Mouse (Mus musculus): ENCODE results near the gene Ap4b1. TPM values are rescaled to one million over a fixed set of nuclear protein-coding genes. Genes with fewer than 3 reads are reported as not detected.

The Ap4b1 gene
- polyA plus RNA-seq, 1 experiment from 2014 or later: 25.1 TPM

DNA sequence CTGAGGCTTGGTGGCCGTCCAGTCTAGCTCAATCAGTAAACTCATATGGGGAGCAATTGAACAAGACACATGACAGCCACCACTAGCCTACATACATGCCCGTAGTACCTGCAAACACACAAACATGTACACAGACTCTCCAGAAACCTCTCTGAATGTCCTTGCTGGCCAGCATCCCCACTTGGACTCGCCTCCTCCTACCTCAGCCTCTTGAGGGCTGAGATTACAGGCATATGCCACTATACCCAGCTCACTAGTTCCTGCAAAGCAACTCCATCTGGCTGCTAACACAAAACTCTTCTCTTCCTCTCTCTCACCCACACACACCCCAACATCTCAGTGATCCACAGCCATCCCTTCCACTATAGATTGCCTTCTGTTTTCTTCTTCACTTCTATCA, 29.0 kb upstream of the Ap4b1 start:
- 89% methylated on average over 3 of the region's 3 CpGs for WGBS
- Histone ChIP-seq H3K27ac (ENCODE audit: low read depth, low read length) (no peak overlapping the region), H3K4me3 (ENCODE audit: low read depth, low read length) (no peak overlapping the region), H3K4me2 (ENCODE audit: low read depth, low read length) (no peak overlapping the region), H3K9ac (replicated peaks; ENCODE audit: low read depth, low read length) (no peak overlapping the region), H3K27me3 (ENCODE audit: control insufficient read depth, insufficient read depth, low read length) (no peaks in the 10 kb centered on the region), H3K4me1 (ENCODE audit: control insufficient read depth, insufficient read depth, low read length) (no peaks in the 10 kb centered on the region), H3K36me3 (ENCODE audit: control insufficient read depth, insufficient read depth, low read length) (peaks cover 13% of the 10 kb centered on the region; the same call in 1 of the 2 replicates), H3K9me3 (ENCODE audit: control insufficient read depth, low read length) (no peaks in the 10 kb centered on the region)
- ATAC-seq (ENCODE audit: low read depth): no peak

DNA sequence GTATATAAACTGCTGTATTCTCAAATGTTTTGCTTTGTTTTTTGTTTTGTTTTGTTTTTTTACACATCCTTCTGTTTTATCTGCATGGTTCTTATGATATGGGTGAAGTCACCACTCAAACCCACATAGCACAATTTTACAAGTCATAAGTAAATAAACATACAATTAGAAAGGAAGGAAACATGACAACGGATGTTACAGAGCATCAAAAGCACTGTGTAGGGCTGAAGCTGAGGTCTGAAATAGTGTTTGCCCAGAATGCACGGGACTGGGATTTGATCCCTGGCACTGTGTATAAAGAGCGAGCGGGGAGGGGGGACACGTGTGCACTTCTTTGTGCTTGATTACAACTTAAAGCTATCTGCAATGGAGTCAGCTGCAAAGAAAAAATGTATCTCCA, 28.5 kb upstream of the Ap4b1 start:
- no peak for ATAC-seq (ENCODE audit: low read depth)
- 87% methylated on average over 5 of the region's 5 CpGs for WGBS

DNA sequence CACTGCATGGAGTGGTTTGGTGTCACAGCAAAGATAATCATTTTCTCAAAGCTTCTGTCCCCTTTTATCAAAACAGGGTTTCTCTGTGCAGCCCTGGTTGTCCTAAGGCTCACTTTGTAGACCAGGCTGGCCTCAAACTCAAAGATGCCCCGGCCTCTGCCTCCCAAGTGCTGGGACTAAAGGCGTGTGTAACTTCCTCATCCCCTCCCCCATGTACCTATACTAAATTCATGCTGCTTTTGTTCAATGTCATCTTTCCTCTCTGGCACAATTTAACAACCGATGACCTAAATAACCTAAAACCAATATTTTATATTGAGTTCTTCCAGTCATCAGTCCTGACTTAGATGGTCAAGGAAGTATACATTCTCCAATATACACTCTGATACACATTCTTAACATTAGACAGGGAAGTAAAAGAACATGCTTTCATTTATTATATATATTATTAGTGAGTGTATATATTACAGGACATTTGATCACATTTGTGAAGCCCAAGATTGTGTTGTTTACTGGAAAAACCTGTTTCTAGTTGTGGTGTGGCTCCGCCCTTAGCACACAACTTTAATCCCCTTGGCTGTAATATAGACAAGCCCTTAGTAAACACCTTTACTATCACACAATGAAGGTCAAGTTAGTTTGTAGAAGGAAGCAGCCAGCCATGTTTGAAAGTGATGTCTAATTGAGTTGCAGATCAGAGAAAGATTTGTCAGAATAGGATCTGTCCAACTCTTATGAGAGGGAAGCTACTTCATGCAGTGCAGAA, 26.3 kb upstream of the Ap4b1 start:
- WGBS: 90% methylated on average over 4 of the region's 4 CpGs
- H3K9me3 ChIP-seq (ENCODE audit: control insufficient read depth, low read length): no peaks in the 10 kb centered on the region
- ATAC-seq (ENCODE audit: low read depth): no peak
- no peak overlapping the region for H3K4me3 ChIP-seq (ENCODE audit: low read depth, low read length)
- no peaks in the 10 kb centered on the region for H3K27me3 ChIP-seq (ENCODE audit: control insufficient read depth, insufficient read depth, low read length)
- H3K4me2 ChIP-seq (ENCODE audit: low read depth, low read length): no peak overlapping the region
- H3K27ac ChIP-seq (ENCODE audit: low read depth, low read length): no peak overlapping the region
- H3K4me1 ChIP-seq (ENCODE audit: control insufficient read depth, insufficient read depth, low read length): no peaks in the 10 kb centered on the region
- H3K36me3 ChIP-seq (ENCODE audit: control insufficient read depth, insufficient read depth, low read length): 0 out of 2 replicates have a peak, but pooled peaks cover under 1% of the 10 kb centered on the region
- no peak overlapping the region for H3K9ac ChIP-seq (replicated peaks; ENCODE audit: low read depth, low read length)

More for the DNA sequence above, 28.5 kb upstream of the Ap4b1 start:
- Histone ChIP-seq H3K27me3 (ENCODE audit: control insufficient read depth, insufficient read depth, low read length) (no peaks in the 10 kb centered on the region), H3K4me2 (ENCODE audit: low read depth, low read length) (no peak overlapping the region), H3K4me1 (ENCODE audit: control insufficient read depth, insufficient read depth, low read length) (no peaks in the 10 kb centered on the region), H3K27ac (ENCODE audit: low read depth, low read length) (no peak overlapping the region), H3K4me3 (ENCODE audit: low read depth, low read length) (no peak overlapping the region), H3K9ac (replicated peaks; ENCODE audit: low read depth, low read length) (no peak overlapping the region), H3K36me3 (ENCODE audit: control insufficient read depth, insufficient read depth, low read length) (peaks cover 13% of the 10 kb centered on the region; the same call in 1 of the 2 replicates), H3K9me3 (ENCODE audit: control insufficient read depth, low read length) (no peaks in the 10 kb centered on the region)

DNA sequence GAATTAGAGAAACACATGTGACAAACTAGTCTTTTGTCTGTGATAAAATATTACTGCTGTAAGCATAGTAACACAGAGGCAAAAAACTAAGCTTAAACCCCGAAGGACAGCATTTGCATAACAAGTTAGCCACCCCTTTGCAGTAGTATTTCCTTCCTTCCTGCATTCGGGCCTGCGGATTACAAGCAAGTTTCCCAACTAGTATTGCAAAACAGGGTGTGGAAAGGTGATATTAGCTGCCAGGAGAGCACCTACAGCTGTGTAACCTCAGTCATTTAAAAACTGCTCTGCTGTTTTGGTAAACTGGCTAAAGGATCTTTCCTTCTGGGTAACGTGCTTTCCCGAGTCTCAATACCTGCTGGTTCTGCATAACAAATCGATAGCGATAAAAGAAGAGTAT, 22.1 kb upstream of the Ap4b1 start:
- Histone ChIP-seq H3K27me3 (ENCODE audit: control insufficient read depth, insufficient read depth, low read length) (no peaks in the 10 kb centered on the region), H3K4me2 (ENCODE audit: low read depth, low read length) (no peak overlapping the region), H3K27ac (ENCODE audit: low read depth, low read length) (no peak overlapping the region), H3K9me3 (ENCODE audit: control insufficient read depth, low read length) (no peaks in the 10 kb centered on the region), H3K9ac (replicated peaks; ENCODE audit: low read depth, low read length) (no peak overlapping the region), H3K36me3 (ENCODE audit: control insufficient read depth, insufficient read depth, low read length) (no peaks in the 10 kb centered on the region), H3K4me1 (ENCODE audit: control insufficient read depth, insufficient read depth, low read length) (peaks cover 20% of the 10 kb centered on the region), H3K4me3 (ENCODE audit: low read depth, low read length) (no peak overlapping the region)
- no peak for ATAC-seq (ENCODE audit: low read depth)
- WGBS: 57% methylated on average over 7 of the region's 7 CpGs

DNA sequence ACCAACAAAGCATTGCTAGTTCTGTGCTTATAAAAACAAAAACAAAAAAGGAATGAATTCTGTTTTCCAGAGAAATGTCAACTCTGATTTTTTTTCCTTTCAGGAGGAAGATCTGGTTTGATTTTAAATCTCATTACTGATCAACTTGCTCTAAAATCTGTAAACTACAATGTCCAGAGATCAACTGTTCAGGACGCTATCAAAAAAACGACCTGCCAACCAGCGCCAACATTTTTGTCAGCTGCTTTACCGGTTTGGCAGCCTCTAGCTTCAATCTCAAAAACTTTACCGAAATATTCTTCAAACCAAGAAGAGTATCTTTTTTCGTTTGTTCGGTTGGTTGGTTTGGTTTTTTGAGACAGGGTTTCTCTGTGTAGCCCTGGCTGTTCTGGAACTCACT, 20.2 kb upstream of the Ap4b1 start:
- no peak overlapping the region for H3K9ac ChIP-seq (replicated peaks; ENCODE audit: low read depth, low read length)
- WGBS: 85% methylated on average over 7 of the region's 7 CpGs
- H3K4me3 ChIP-seq (ENCODE audit: low read depth, low read length): no peak overlapping the region; the same call in 1 of the 2 replicates
- peak overlapping the region; percentile 73; the same call in 1 of the 2 replicates for H3K4me2 ChIP-seq (ENCODE audit: low read depth, low read length)
- ATAC-seq (ENCODE audit: low read depth): no peak
- no peaks in the 10 kb centered on the region for H3K9me3 ChIP-seq (ENCODE audit: control insufficient read depth, low read length)
- peaks cover 20% of the 10 kb centered on the region for H3K4me1 ChIP-seq (ENCODE audit: control insufficient read depth, insufficient read depth, low read length)
- H3K27ac ChIP-seq (ENCODE audit: low read depth, low read length): no peak overlapping the region
- no peaks in the 10 kb centered on the region for H3K36me3 ChIP-seq (ENCODE audit: control insufficient read depth, insufficient read depth, low read length)
- no peaks in the 10 kb centered on the region for H3K27me3 ChIP-seq (ENCODE audit: control insufficient read depth, insufficient read depth, low read length)

DNA sequence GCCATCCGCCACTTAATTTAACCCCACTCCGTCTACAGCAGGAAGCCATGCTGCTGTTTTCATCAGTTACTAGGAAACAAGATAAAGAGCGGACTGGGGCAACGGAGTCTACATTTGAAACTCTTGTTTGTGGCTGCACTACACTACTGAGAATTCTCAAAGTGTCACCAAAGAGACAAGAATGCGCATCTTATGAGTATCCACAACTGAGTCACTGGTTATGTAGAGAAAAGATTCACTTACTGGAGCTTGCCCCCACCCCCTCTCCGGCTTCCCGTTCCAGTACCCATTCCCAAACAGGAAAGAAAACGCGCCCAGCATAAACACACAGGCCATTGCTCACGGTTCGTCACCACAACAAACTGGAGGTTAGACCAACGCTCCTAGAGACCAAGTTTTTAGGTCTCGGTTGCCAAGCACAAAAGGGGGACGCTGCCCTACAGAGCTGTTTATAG, 19.4 kb upstream of the Ap4b1 start:
- no peak for ATAC-seq (ENCODE audit: low read depth)
- peaks cover 20% of the 10 kb centered on the region for H3K4me1 ChIP-seq (ENCODE audit: control insufficient read depth, insufficient read depth, low read length)
- no peaks in the 10 kb centered on the region for H3K36me3 ChIP-seq (ENCODE audit: control insufficient read depth, insufficient read depth, low read length)
- H3K9ac ChIP-seq (replicated peaks; ENCODE audit: low read depth, low read length): peak overlapping the region; percentile 91
- H3K27me3 ChIP-seq (ENCODE audit: control insufficient read depth, insufficient read depth, low read length): no peaks in the 10 kb centered on the region
- H3K4me2 ChIP-seq (ENCODE audit: low read depth, low read length): peak overlapping the region; percentile 73
- 3% methylated on average over 14 of the region's 14 CpGs for WGBS
- H3K9me3 ChIP-seq (ENCODE audit: control insufficient read depth, low read length): no peaks in the 10 kb centered on the region
- H3K4me3 ChIP-seq (ENCODE audit: low read depth, low read length): peak overlapping the region; percentile 94
- peak overlapping the region; percentile 93 for H3K27ac ChIP-seq (ENCODE audit: low read depth, low read length)

DNA sequence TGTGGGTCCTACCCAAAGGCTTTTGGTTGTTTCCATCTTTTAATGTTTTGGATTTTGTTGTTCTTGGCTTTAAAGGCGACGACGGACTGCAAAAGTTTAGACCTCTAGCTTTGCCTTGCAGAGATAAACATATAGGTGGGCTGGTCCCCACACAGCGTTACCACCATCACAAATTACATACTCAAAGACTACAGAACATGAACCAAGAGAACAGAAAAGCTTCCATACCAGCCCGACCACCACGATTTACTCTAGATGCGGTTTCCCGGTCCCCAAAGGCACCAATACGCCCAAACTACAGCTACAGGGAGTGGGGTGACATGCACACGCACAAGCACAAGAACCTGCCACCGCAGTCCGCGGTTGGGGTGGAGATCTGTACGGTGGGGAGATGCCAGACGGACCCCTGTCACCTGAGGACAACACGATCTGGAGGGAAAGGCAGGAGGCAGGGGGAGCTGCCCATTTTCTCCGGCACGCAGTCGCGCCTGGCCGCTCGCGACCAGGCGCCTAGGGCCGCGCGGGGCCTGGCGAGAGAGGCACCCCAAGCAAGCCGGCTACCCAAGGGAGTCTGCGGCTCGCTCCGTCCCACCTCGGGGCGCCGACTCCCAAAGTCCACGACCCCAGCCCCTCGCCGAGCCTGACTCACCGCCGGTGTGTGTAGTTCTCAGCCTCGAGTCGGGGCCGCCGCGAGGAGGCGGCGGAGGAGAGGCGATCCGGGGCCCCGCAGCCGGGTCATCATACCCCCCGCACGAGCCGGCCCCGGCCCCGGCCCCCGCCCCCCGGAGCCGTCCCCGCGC, 18.8 kb upstream of the Ap4b1 start:
- under 1% methylated on average over 55 of the region's 61 CpGs for WGBS
- H3K4me2 ChIP-seq (ENCODE audit: low read depth, low read length): peak overlapping the region; percentile 73
- no peaks in the 10 kb centered on the region for H3K27me3 ChIP-seq (ENCODE audit: control insufficient read depth, insufficient read depth, low read length)
- peak overlapping the region; percentile 91 for H3K9ac ChIP-seq (replicated peaks; ENCODE audit: low read depth, low read length)
- ATAC-seq (ENCODE audit: low read depth): peak; percentile 88
- H3K9me3 ChIP-seq (ENCODE audit: control insufficient read depth, low read length): no peaks in the 10 kb centered on the region
- H3K4me3 ChIP-seq (ENCODE audit: low read depth, low read length): peak overlapping the region; percentile 94
- H3K27ac ChIP-seq (ENCODE audit: low read depth, low read length): peak overlapping the region; percentile 93
- H3K4me1 ChIP-seq (ENCODE audit: control insufficient read depth, insufficient read depth, low read length): peaks cover 20% of the 10 kb centered on the region
- H3K36me3 ChIP-seq (ENCODE audit: control insufficient read depth, insufficient read depth, low read length): no peaks in the 10 kb centered on the region

DNA sequence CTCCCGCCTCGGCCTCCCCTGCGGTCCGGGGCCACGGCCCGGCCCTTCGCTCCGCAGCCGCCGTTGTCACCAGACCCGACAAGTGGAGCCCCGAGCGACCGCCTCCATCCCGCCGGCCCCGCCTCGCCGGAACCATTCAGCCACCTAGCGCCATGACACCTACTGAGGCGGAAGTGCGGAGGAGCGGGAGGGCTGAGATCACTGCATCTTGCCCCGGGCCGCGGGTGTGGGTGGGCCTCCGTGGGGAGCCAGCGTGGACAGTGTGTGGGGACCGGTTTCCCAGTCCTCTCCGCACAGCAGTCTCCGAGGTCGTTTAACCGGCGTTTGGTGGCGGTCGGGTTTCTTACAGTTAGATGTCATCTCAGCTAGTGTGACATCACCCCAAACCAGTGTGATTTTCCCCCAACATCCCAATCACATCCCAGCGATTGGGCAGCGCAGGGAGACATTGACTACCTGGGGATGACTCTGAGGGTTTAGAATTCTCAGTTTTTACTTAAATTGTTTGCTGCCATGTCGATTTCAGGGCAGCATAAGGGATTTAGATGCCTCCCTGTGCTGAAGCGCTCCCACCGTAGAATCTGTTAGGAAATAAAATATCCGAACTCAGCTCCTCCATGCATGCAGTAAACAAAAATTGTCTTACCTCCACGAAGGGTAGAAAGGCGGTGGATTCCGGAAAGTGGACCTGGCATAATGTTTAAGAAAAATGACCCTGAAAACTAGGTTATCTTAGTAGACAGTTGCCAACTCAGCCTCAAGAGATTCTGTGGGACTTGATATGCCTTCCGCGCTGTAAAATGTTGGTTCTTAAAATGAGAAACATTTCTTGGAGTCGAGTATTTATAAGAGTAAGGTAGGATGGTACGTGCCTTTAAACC, 17.9 kb upstream of the Ap4b1 start, which contains the start of gene Hipk1:
TSS of gene Hipk1 (minus strand) at position 334 of the 881 bp plus-strand sequence.
- 11% methylated on average over 46 of the region's 49 CpGs for WGBS
- Histone ChIP-seq H3K4me1 (ENCODE audit: control insufficient read depth, insufficient read depth, low read length) (peaks cover 20% of the 10 kb centered on the region), H3K9ac (replicated peaks; ENCODE audit: low read depth, low read length) (peak within 1 kb of the TSS; percentile 91), H3K4me2 (ENCODE audit: low read depth, low read length) (peak within 1 kb of the TSS; percentile 73), H3K4me3 (ENCODE audit: low read depth, low read length) (peak within 1 kb of the TSS; percentile 94), H3K27ac (ENCODE audit: low read depth, low read length) (peak within 1 kb of the TSS; percentile 93), H3K9me3 (ENCODE audit: control insufficient read depth, low read length) (no peaks in the 10 kb centered on the region), H3K36me3 (ENCODE audit: control insufficient read depth, insufficient read depth, low read length) (no peaks in the 10 kb centered on the region), H3K27me3 (ENCODE audit: control insufficient read depth, insufficient read depth, low read length) (no peaks in the 10 kb centered on the region; the same call in 1 of the 2 replicates)
- ATAC-seq (ENCODE audit: low read depth): peak; percentile 99

Measured in neural tube, embryonic 14.5 days (tissue).